Mouse (Mus musculus): ENCODE results near the gene Sh3glb1. TPM values are rescaled to one million over a fixed set of nuclear protein-coding genes. Genes with fewer than 3 reads are reported as not detected.
A peak's percentile ranks its signal among the peaks of the same experiment; 100 is the strongest.

The Sh3glb1 gene
- total RNA-seq, 2 experiments from 2014 or later = 310 to 331 TPM

GRCm38 (mm10) chr3:144715033-144715432 is 5.1 kb downstream of the Sh3glb1 start:
- DNase-seq = no peak

GRCm38 (mm10) chr3:144714606-144715005 is 5.5 kb downstream of the Sh3glb1 start:
- no peak for DNase-seq

GRCm38 (mm10) chr3:144714126-144714525 is 6.0 kb downstream of the Sh3glb1 start:
- DNase-seq = no peak

GRCm38 (mm10) chr3:144711607-144712206 is 8.4 kb downstream of the Sh3glb1 start:
- no peak for DNase-seq

GRCm38 (mm10) chr3:144708612-144709011 is 11.5 kb downstream of the Sh3glb1 start:
- DNase-seq = no peak

GRCm38 (mm10) chr3:144703959-144704358 is 16.2 kb downstream of the Sh3glb1 start:
- no peak for DNase-seq

- DNase-seq = no peak
Observed at GRCm38 (mm10) chr3:144698790-144699433, 21.2 kb downstream of the Sh3glb1 start.

- no peak for DNase-seq
Observed at GRCm38 (mm10) chr3:144697942-144698341, 22.2 kb downstream of the Sh3glb1 start.

- DNase-seq = no peak
Observed at GRCm38 (mm10) chr3:144697154-144697553, 23.0 kb downstream of the Sh3glb1 start.

- DNase-seq = no peak
Observed at GRCm38 (mm10) chr3:144694941-144695340, 25.2 kb downstream of the Sh3glb1 start.

- no peak for DNase-seq
Observed at GRCm38 (mm10) chr3:144694040-144694439, 26.1 kb downstream of the Sh3glb1 start.

GRCm38 (mm10) chr3:144692052-144692451 is 28.1 kb downstream of the Sh3glb1 start:
- no peak for DNase-seq

- peak; percentile 45 for DNase-seq
Observed at GRCm38 (mm10) chr3:144689236-144689635, 30.9 kb downstream of the Sh3glb1 start.

- DNase-seq = no peak
Observed at GRCm38 (mm10) chr3:144688284-144688683, 31.9 kb downstream of the Sh3glb1 start.

GRCm38 (mm10) chr3:144687618-144688017 is 32.5 kb downstream of the Sh3glb1 start:
- DNase-seq = no peak

GRCm38 (mm10) chr3:144686146-144686545 is 34.0 kb downstream of the Sh3glb1 start:
- DNase-seq = no peak

GRCm38 (mm10) chr3:144683136-144683814 is 36.9 kb downstream of the Sh3glb1 start:
- no peak for DNase-seq

GRCm38 (mm10) chr3:144681542-144681941 is 38.6 kb downstream of the Sh3glb1 start:
- no peak for DNase-seq

- DNase-seq = no peak
Observed at GRCm38 (mm10) chr3:144679701-144680159, 40.4 kb downstream of the Sh3glb1 start.

GRCm38 (mm10) chr3:144679137-144679536 is 41.0 kb downstream of the Sh3glb1 start:
- no peak for DNase-seq

GRCm38 (mm10) chr3:144677751-144678150 is 42.4 kb downstream of the Sh3glb1 start:
- no peak for DNase-seq

GRCm38 (mm10) chr3:144676249-144676648 is 43.9 kb downstream of the Sh3glb1 start:
- DNase-seq = no peak

- no peak for DNase-seq
Observed at GRCm38 (mm10) chr3:144672016-144672415, 48.1 kb downstream of the Sh3glb1 start.

Data from gastrocnemius, postnatal 10 days (tissue).